Mouse (Mus musculus): Measurements from ENCODE around the gene Cntn5. TPM values are rescaled to one million over a fixed set of nuclear protein-coding genes. Genes with fewer than 3 reads are reported as not detected.

The Cntn5 gene
- polyA plus RNA-seq, 1 experiment from 2014 or later: 3.0 TPM

Small RNA genes within 50 kb of the gene (microRNA-seq; reads per million reads assigned to microRNA genes)
- gene Gm24496 (not detected), gene Gm25086 (not detected), gene Gm26195 (not detected), gene Mir6237 (not detected)

All from embryonic facial prominence, embryonic 12.5 days (tissue).